Mouse (Mus musculus) stomach, embryonic 14.5 days (tissue): ENCODE measurements at regions not wholly inside any gene's neighbourhood (a gene's known extent, or its start where the extent isn't known, plus 50 kb on each side); places are given as distances from the start of the nearest gene placed in this dataset.

ENCODE experiments used
- ATAC-seq: fragments of 200-750 bp; cut with Nextera tagmentation; 2 replicates; pipeline ENCODE4 v1.8.0; 2017; ENCODE audit warnings: low read depth, moderate TSS enrichment; ENCODE audit not compliant: insufficient number of reproducible peaks, insufficient read depth, low FRiP score
- H3K27ac ChIP-seq: fragments of 300-500 bp; sonication (generic); 2 replicates; pipeline ENCODE4 v1.5.1; 2014; ENCODE audit warnings: mild to moderate bottlenecking, low read length, moderate library complexity, mixed read lengths
- H3K27me3 ChIP-seq: fragments of 300-500 bp; sonication (generic); 2 replicates; pipeline ENCODE4 v1.6.1; 2014; ENCODE audit warnings: low read length, control low read depth, mixed read lengths; ENCODE audit not compliant: control insufficient read depth, insufficient read depth
- H3K36me3 ChIP-seq: fragments of 300-500 bp; sonication (generic); 2 replicates; pipeline ENCODE4 v1.6.1; 2014; ENCODE audit warnings: mild to moderate bottlenecking, control low read depth, low read length, moderate library complexity, mixed read lengths; ENCODE audit not compliant: control insufficient read depth, insufficient read depth
- H3K4me1 ChIP-seq: fragments of 300-500 bp; sonication (generic); 2 replicates; pipeline ENCODE4 v1.6.1; 2014; ENCODE audit warnings: low read length, control low read depth, mixed read lengths; ENCODE audit not compliant: control insufficient read depth, insufficient read depth
- H3K4me2 ChIP-seq: fragments of 300-500 bp; sonication (generic); replicated peaks from 2 replicates; pipeline ENCODE4 v1.6.1; 2014; ENCODE audit warnings: low read depth, low read length, control low read depth
- H3K4me3 ChIP-seq: fragments of 300-500 bp; sonication (generic); 2 replicates; pipeline ENCODE4 v1.5.1; 2014; ENCODE audit warnings: low read depth, low read length, control low read depth
- H3K9ac ChIP-seq: fragments of 300-500 bp; sonication (generic); replicated peaks from 2 replicates; pipeline ENCODE4 v1.6.1; 2014; ENCODE audit warnings: low read depth, mild to moderate bottlenecking, control low read depth, low read length, moderate library complexity, mixed read lengths
- H3K9me3 ChIP-seq: fragments of 300-500 bp; sonication (generic); 2 replicates; pipeline ENCODE4 v1.6.1; 2016; ENCODE audit warnings: low read depth, low read length, control low read depth; ENCODE audit not compliant: control insufficient read depth
- WGBS: fragments of 180-500 bp; shearing (Covaris S2); extraction: QIAGEN DNeasy Blood & Tissue Kit; methylation state at CpG from one replicate; pipeline ENCODE4 v1.1.7; 2014; 5-methylcytosine and 5-hydroxymethylcytosine counted together

DNA sequence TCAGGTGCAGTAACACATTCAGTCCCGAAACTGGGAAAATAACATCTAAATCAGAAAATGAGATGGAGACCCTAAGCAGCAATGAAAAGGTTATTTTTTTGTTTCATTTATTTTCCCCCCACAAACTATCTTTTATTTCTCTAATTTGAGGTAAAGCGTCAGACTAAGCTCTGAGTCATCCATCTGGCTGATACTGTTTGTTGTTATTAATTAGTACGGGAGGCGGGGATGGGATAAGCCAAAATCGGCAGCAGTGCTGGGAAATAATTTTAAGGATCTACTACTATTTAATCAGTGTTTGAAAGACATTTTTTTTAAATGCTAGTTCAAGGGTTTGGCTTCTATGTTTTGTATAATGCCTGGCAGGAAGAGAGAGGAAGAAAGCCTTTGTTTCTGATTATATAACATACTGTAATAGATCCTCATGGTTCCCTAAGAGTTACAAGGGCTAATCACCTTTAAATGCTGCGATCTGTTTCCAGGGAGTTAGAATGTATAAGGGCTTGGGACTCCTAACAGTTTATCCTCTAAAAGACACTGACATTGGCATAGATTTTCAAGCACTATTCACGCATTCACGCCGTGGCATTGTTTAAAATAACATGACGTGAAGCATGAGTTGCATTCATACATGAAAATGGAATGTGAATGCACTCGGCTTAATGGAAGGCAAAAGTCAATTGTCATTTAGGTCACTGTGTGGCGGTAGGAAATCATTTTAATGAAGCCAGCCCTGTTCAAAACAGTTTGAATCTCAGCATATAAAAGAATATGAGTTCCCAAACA, 446.4 kb upstream of the Igfbp7 start:
- Histone ChIP-seq H3K4me3 (no peak overlapping the region), H3K4me2 (no peak overlapping the region), H3K9ac (no peak overlapping the region), H3K27me3 (no peaks in the 10 kb centered on the region), H3K36me3 (no peaks in the 10 kb centered on the region), H3K4me1 (no peaks in the 10 kb centered on the region), H3K9me3 (no peaks in the 10 kb centered on the region), H3K27ac (no peak overlapping the region)
- WGBS, result 63% methylated on average over 12 of the region's 12 CpGs
- no peak for ATAC-seq

GRCm38 (mm10) chr5:77851645-77852044, 443.8 kb upstream of the Igfbp7 start:
- Histone ChIP-seq H3K9me3 (no peaks in the 10 kb centered on the region), H3K9ac (no peak overlapping the region), H3K4me2 (no peak overlapping the region), H3K36me3 (no peaks in the 10 kb centered on the region), H3K27ac (no peak overlapping the region), H3K27me3 (no peaks in the 10 kb centered on the region), H3K4me3 (no peak overlapping the region), H3K4me1 (no peaks in the 10 kb centered on the region)
- WGBS, result 94% methylated on average over 3 of the region's 3 CpGs
- no peak for ATAC-seq

GRCm38 (mm10) chr5:77838186-77839097, 430.6 kb upstream of the Igfbp7 start:
- no peaks in the 10 kb centered on the region for H3K9me3 ChIP-seq
- H3K9ac ChIP-seq, result no peak overlapping the region
- no peaks in the 10 kb centered on the region for H3K27me3 ChIP-seq
- H3K4me2 ChIP-seq, result no peak overlapping the region
- H3K4me1 ChIP-seq, result no peaks in the 10 kb centered on the region
- no peak for ATAC-seq
- no peaks in the 10 kb centered on the region for H3K36me3 ChIP-seq
- H3K4me3 ChIP-seq, result no peak overlapping the region
- no peak overlapping the region for H3K27ac ChIP-seq
- 43% methylated on average over 5 of the region's 5 CpGs for WGBS

GRCm38 (mm10) chr5:77827971-77828370, 420.1 kb upstream of the Igfbp7 start:
- Histone ChIP-seq H3K36me3 (no peaks in the 10 kb centered on the region), H3K27me3 (no peaks in the 10 kb centered on the region), H3K9me3 (no peaks in the 10 kb centered on the region), H3K9ac (no peak overlapping the region), H3K4me3 (no peak overlapping the region), H3K27ac (no peak overlapping the region), H3K4me2 (no peak overlapping the region), H3K4me1 (no peaks in the 10 kb centered on the region)
- ATAC-seq, result no peak
- WGBS, result 71% methylated on average over 2 of the region's 2 CpGs

DNA sequence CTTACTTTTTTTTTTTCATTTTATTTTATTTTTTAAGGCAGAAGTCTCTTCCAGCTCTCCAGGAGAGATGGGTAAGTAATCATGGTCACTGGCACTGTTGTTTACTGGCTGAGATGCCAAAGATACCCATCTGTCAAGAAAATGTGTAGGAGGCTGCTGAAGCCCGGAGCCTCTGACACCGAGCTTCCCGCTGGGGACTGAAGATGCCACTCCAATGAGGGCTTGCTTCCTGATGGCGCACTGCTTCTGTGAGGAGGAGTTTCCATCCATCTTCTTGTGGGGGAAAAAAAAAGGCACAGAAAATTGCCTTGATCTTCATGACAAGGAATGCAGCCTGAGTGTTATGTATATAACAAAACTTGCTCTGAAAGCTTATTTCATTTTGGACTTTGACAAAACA, 418.2 kb upstream of the Igfbp7 start:
- Histone ChIP-seq H3K4me1 (no peaks in the 10 kb centered on the region), H3K27me3 (no peaks in the 10 kb centered on the region), H3K9ac (no peak overlapping the region), H3K36me3 (no peaks in the 10 kb centered on the region), H3K4me3 (no peak overlapping the region), H3K4me2 (no peak overlapping the region), H3K27ac (no peak overlapping the region), H3K9me3 (no peaks in the 10 kb centered on the region)
- 67% methylated on average over 4 of the region's 4 CpGs for WGBS
- no peak for ATAC-seq

- 70% methylated on average over 7 of the region's 7 CpGs for WGBS
- Histone ChIP-seq H3K4me1 (no peaks in the 10 kb centered on the region), H3K27ac (no peak overlapping the region), H3K9ac (no peak overlapping the region), H3K36me3 (no peaks in the 10 kb centered on the region), H3K4me2 (no peak overlapping the region), H3K27me3 (no peaks in the 10 kb centered on the region), H3K4me3 (no peak overlapping the region), H3K9me3 (no peaks in the 10 kb centered on the region)
- 0 out of 2 replicates have a peak, but pooled peaks have one; percentile 63 for ATAC-seq
Measured at GRCm38 (mm10) chr5:77816759-77817280, 409.0 kb upstream of the Igfbp7 start.

DNA sequence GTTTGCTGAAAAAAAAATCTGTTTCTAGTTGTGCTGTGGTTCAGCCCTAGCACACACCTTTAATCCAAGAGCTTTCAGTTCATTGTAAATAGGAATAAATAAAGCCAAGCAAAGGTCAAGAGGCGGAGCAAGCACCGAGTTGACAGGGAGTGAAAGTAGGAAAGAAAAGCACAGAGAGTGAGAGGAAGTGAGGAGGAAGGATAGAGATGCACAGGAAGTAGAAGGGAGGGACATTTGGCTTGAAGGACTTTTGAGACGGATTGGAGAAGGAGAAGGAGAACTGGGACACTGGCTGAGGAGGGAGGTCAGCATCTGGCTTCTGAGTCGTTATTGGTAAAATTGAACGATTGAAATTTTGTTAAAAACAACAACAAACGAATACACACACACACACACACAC, 402.0 kb upstream of the Igfbp7 start:
- no peak for ATAC-seq
- Histone ChIP-seq H3K9ac (no peak overlapping the region), H3K4me3 (no peak overlapping the region)

DNA sequence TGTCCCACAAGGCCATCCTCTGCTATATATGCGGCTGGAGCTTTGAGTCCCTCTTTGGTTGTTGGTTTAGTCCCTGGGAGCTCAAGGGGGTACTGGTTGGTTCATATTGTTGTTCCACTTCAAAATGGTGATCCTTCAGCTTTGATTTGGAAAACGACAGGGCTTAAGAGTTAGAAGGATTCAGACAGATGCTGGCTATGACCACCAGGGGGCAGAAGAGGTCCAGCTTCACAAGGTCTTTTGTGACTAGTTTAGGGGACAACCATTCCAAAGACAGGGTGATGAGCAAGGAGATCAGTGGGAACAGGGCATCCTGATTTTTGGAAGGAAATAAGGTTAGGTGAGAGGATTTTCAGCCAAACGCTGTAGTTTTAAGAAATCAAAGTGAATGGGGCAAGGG, 399.9 kb upstream of the Igfbp7 start:
- H3K36me3 ChIP-seq, result no peaks in the 10 kb centered on the region
- WGBS, result 35% methylated on average over 3 of the region's 3 CpGs
- no peak; the same call in 1 of the 2 replicates for ATAC-seq

More for the DNA sequence above, 402.0 kb upstream of the Igfbp7 start:
- Histone ChIP-seq H3K4me2 (no peak overlapping the region), H3K4me1 (no peaks in the 10 kb centered on the region), H3K36me3 (no peaks in the 10 kb centered on the region), H3K27me3 (no peaks in the 10 kb centered on the region), H3K27ac (no peak overlapping the region), H3K9me3 (no peaks in the 10 kb centered on the region)
- 80% methylated on average over 6 of the region's 6 CpGs for WGBS

More for the DNA sequence above, 399.9 kb upstream of the Igfbp7 start:
- H3K9ac ChIP-seq, result no peak overlapping the region
- H3K27me3 ChIP-seq, result no peaks in the 10 kb centered on the region
- H3K4me1 ChIP-seq, result no peaks in the 10 kb centered on the region
- no peaks in the 10 kb centered on the region for H3K9me3 ChIP-seq
- no peak overlapping the region for H3K27ac ChIP-seq
- H3K4me3 ChIP-seq, result no peak overlapping the region
- H3K4me2 ChIP-seq, result no peak overlapping the region
